Mouse (Mus musculus) 416B (cell line): ENCODE data around the gene Grk6.

Source experiments
- DNase-seq: peaks from one replicate; pipeline ENCODE4 v3.0.0; 2011; ENCODE audit warnings: low read depth

Gene Grk6

DNA sequence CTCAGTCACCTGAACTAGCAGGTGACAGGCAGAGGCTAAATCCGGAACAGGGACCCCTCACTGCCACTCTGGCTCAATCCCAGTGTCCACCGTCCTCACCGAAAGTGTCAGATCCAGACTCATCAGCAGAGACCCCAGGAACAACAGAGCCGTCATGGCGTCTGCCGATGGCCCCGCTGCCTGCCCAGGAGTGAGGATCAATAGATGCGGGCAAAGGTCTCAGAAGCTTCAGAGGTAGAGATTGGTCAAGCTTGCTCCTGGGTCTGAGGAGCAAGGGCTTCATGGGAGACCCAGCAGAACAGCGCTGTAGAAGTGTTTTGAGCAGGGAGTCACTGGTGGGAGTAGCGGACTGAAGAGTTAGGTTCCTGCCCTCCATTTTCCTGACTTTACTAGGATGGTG, 18.3 kb upstream of the Grk6 start, which contains the start of gene F12:
F12 (minus strand) TSS at position 181 of the 400 bp plus-strand sequence.
- no peak for DNase-seq

DNA sequence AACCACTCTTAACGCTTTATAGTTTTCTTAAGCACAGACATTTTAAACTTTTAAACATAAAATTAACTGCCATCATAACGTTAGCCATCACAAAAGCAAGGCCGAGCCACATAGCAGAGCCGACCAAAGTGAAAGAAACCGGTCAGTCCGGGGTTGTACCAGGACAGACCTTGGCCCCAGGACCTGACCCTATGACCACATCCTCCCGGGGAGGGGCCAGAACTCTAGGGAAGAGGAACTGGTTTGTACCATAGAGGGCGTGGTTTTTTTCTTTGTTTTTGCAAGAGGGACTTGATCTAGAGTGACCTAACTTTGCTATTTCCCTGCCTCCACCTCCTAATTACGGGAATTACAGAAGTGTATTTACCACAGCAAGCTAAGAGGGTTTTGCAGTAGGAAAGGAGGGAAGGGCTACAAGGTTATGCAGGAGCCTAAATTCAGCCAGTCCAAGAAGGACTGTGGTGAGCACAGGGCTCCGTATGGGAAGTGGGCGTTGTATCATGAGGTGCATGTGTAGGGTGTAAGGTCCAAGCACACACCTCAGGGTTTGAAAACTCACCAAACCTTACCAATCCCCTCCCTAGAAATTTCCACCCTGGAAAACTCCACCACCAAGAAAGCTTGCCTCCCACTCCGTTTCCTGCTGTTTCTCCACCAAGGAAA, 15.5 kb upstream of the Grk6 start:
- DNase-seq = peak; percentile 98

DNA sequence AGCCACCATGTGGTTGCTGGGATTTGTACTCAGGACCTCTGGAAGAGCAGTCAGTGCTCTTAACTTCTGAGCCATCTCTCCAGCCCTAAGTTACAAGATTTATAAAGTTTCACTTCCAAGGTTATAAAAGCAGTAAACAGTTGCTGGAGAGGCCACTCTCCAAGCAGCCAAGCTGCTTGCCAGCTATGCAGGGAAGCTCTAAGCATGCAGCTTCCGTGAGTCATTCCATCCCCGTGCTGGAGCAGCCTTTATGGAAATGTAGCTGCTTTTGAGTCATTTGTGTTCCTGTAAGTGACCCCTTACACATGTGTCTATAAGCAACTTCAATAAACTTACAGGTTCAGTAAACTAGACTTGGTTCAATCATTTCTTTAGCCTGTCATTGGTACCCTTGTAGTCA, 14.3 kb upstream of the Grk6 start:
- DNase-seq = no peak

DNA sequence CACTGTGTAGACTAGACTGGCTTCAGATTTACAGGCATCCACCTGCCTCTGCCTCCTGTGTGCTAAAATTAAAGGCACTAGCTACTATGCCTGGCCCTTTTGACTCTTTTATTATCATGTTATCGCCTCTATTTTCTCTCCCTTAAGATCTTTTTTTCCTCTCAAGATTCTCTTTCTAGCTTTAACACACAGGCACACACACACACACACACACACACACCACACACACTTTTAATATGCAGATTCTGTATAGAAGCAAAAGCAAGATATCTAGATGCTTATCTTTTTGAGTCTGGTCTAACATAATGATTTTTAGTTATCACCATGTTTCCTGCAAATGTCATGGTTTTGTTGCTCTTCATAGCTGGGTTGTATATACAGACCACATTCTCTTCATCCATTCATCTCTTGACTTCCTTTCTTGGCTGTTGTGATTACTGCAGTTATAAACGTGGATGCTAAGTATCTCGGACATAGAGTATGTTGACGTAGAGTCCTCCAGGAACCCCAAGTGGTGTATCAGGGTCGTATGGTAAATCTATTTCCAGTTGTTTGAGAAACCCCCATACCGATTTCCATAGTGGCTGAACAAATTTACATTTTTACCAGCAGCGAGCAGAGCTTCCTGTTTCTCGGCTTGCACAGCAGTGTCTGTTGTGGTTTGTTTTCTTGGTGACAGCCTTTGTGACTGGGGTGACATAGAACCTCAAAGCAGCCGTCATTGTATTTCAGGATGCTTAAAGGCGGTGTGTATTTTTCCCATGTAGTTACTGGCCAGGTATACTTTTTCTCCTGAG, 12.8 kb upstream of the Grk6 start:
- peak; percentile 80 for DNase-seq

- DNase-seq = peak; percentile 48
Observed at GRCm38 (mm10) chr13:55437111-55437629, 7.7 kb upstream of the Grk6 start.

DNA sequence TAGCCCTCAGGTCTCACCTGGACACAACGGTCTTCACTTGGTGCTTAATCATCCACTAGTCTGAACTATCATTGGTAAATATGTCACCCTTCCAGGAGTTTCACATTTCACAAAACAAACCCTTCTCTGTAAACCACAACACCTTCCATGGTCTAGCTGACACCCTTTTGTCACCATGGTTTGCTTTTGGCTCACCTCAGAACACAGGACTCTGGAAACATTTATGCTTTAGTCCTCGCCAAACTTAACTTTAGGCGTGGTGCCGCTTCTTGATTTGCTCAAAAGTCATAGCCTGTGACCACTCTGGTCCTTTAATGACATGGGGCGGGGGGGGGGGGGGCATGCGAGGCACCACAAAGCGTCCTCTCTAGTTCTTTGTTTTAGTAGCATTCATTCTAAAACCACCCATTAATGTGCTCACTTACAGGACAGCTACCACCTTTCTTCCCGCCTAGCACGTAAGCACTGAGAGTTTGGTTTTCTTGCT, 1.0 kb upstream of the Grk6 start:
- DNase-seq = no peak

GRCm38 (mm10) chr13:55444286-55444936, 461 bp upstream of the Grk6 start:
- peak; percentile 93 for DNase-seq

DNA sequence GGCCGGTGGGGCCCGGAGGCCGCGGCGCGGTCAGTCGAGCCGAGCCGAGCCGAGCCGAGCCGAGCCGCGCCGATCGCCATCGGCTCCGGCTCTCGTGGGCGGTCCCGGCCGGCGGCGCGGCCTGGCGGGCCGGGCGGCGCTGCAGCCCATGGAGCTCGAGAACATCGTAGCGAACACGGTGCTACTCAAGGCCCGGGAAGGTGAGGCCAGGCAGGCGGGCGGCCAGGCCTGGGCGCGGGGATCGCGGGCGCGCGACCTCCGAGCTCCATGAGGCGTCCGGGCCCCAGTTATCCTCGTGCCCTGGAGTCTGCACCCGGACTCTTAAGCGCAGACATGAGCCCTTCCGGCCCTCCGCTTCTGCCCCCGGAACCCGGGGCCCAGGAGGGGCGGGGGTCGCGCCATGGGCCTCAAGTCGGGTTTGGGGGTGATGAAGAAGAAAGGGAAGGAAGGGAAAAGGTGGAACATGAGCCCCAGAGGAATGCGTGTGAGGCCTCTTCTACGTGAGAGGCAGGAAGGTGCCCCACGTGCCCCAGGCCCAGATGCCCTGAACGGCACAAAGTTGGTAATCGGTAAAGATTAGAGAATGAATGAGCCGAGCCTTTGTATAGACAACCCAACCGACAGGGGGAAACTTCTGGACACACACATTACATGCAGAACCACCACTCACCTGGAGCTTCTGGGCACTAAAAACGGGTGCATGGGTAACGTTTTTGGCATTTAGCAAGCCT, 654 bp downstream of the Grk6 start:
- peak; percentile 66 for DNase-seq

DNA sequence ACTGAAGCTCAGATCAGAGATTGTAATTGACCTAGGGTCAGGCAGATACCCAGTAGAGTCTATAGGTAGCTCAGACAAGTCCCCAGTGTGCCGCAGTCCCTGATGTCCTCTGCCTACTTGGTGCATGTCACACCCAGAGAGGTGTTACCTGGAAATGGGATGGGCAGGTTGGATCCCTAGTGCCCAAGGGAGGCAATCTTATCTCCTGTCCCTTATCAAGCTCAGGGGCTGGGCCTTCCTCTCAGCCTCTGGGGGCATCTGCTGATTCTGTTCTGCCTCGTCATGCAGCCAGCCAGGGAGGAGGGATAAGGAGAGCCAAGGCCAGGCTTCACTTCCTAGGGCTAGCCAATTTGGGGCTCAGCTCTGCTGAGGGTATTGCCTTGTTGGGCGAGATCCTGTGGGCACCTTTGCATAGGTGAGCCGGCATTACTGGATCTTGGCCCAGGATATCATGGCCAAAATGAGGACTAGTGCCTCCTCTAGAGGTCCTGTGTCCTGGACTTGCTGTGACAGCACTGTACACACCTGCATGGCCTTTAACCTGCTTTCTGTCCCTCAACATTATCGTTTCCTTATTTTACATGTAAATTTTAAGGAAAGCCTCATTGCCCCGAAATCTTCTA, 1.7 kb downstream of the Grk6 start:
- peak; percentile 70 for DNase-seq

DNA sequence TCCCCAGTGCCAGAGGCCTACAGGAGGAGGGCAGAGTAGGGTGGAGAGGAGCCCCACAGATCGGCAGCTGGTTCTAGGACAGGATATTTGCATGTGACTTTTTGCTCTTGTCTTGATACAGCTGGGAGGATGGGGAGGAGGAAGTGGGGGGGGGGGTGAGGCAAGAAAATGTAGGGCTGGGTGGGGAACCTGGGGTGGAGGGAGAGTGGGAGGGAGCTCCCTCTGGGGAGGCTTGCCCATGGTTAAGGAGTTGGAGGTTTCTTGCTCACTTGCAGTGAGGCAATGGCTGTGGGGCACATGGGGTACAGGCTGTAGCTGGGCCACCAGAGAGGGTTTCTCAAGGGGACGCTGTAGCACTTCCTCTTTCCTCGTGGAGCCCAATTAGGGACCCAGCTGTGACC, 2.7 kb downstream of the Grk6 start:
- DNase-seq = peak; percentile 79

GRCm38 (mm10) chr13:55448131-55448530, 3.3 kb downstream of the Grk6 start:
- no peak for DNase-seq

GRCm38 (mm10) chr13:55449205-55449604, 4.3 kb downstream of the Grk6 start:
- no peak for DNase-seq

GRCm38 (mm10) chr13:55449679-55450441, 5.0 kb downstream of the Grk6 start:
- DNase-seq = peak; percentile 66

GRCm38 (mm10) chr13:55450511-55450980, 5.7 kb downstream of the Grk6 start:
- DNase-seq = no peak

DNA sequence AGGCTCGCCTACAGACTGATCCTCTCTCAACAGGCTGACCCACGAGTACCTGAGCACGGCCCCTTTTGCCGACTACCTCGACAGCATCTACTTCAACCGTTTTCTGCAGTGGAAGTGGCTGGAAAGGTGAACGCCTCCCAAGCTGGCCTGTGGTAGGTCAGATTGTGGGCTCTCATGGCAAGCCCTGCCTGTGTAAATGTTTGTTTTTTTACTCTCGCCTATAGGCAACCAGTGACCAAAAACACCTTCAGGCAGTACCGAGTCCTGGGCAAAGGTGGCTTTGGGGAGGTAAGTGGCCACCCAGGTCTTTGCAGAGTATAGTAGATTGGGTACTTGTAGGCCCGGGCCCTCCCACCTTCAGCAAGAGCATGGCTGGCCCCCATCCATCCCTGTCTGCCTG, 6.4 kb downstream of the Grk6 start:
- no peak for DNase-seq

- DNase-seq = no peak
Observed at GRCm38 (mm10) chr13:55451785-55452549, 7.1 kb downstream of the Grk6 start.

DNA sequence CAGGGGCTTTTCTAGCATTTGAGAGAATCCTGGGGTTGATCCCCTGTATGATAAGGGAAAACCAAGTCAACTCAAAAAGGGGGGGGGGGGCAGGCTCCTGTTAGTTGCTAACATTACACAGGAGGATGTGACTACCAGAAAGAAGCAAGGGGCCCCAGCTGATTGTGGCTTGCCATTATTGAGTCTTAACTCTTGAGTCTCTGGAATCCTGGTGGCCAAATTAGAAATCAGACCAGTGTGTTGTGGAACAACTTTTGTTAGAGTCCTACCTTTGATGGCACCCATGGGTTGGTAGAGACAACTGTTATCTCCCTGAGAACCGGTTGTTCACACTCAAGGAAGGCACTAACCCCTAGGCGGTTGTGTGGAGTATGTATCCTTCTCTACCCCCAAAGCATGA, 18.1 kb downstream of the Grk6 start:
- no peak for DNase-seq

- no peak for DNase-seq
Observed at GRCm38 (mm10) chr13:55463399-55464026, 18.6 kb downstream of the Grk6 start.
